Mouse (Mus musculus) forebrain, postnatal 0 days (tissue): ENCODE measurements around the gene Sdhd. TPM values are rescaled to one million over a fixed set of nuclear protein-coding genes. Genes with fewer than 3 reads are reported as not detected.
"Not testable (repeated sequence)": the region's sequence is repeated elsewhere in the genome, so short reads cannot be mapped to it uniquely, and the experiment has no call there.

Experiments
- ATAC-seq: fragments of 200-750 bp; cut with Nextera tagmentation; 2 replicates; pipeline ENCODE4 v1.8.0; 2017; ENCODE audit warnings: mild to moderate bottlenecking, moderate library complexity
- DNase-seq: peaks from one replicate; pipeline ENCODE4 v3.0.0-alpha.2; 2015
- H3K27ac ChIP-seq: fragments of 300-500 bp; sonication (generic); 2 replicates; pipeline ENCODE4 v1.5.1; 2014; ENCODE audit warnings: low read depth, mild to moderate bottlenecking, antibody characterized with exemption, low read length, moderate library complexity, mixed read lengths
- H3K27me3 ChIP-seq: fragments of 300-500 bp; sonication (generic); 2 replicates; pipeline ENCODE4 v1.6.1; 2014; ENCODE audit warnings: mild to moderate bottlenecking, low read length, mixed read lengths; ENCODE audit not compliant: insufficient read depth
- H3K36me3 ChIP-seq: fragments of 300-500 bp; sonication (generic); 2 replicates; pipeline ENCODE4 v1.6.1; 2014; ENCODE audit warnings: mild to moderate bottlenecking, moderate library complexity; ENCODE audit not compliant: insufficient read depth
- H3K4me1 ChIP-seq: fragments of 300-500 bp; sonication (generic); 2 replicates; pipeline ENCODE4 v1.6.1; 2014; ENCODE audit warnings: antibody characterized with exemption; ENCODE audit not compliant: insufficient read depth
- H3K4me2 ChIP-seq: fragments of 300-500 bp; sonication (generic); 2 replicates; pipeline ENCODE4 v1.6.1; 2014; ENCODE audit warnings: low read depth, mild to moderate bottlenecking, moderate library complexity
- H3K4me3 ChIP-seq: fragments of 300-500 bp; sonication (generic); 2 replicates; pipeline ENCODE4 v1.5.1; 2014; ENCODE audit warnings: low read depth, low read length, mixed read lengths
- H3K9ac ChIP-seq: fragments of 300-500 bp; sonication (generic); 2 replicates; pipeline ENCODE4 v1.6.1; 2014; ENCODE audit warnings: mild to moderate bottlenecking
- H3K9me3 ChIP-seq: fragments of 300-500 bp; sonication (generic); 2 replicates; pipeline ENCODE4 v1.6.1; 2016; ENCODE audit warnings: low read length
- CTCF ChIP-seq: sonication (generic); IDR thresholded peaks from 2 replicates; pipeline ENCODE4 v1.5.1; 2016; ENCODE audit warnings: antibody characterized with exemption, control low read depth, low read depth
- WGBS: fragments of 180-500 bp; shearing (Covaris S2); extraction: QIAGEN DNeasy Blood & Tissue Kit; methylation state at CpG from one replicate; pipeline ENCODE4 v1.1.7; 2014; 5-methylcytosine and 5-hydroxymethylcytosine counted together
- polyA plus RNA-seq: library from polyadenylated mRNA; unstranded; fragments of >200 nt; fragmentation: Nextera tagmentation; extraction: Ambion mirVana; gene quantifications from 2 replicates; pipeline ENCODE4 v1.2.1, GENCODE M21; 2015
- total RNA-seq: library from RNA; depleted of rRNA; stranded (reverse); fragments of >200 nt; gene quantifications from 2 replicates; pipeline ENCODE4 v1.2.3, GENCODE M21; 2014; rRNA removed

The Sdhd gene
- total RNA-seq (151 and 168 TPM in 2 replicates), polyA plus RNA-seq (279 and 305 TPM in 2 replicates)

- Histone ChIP-seq H3K9ac (peak within 1 kb of the TSS; percentile 88), H3K27ac (peak within 1 kb of the TSS; percentile 90), H3K36me3 (peaks cover 27% of the 10 kb centered on the region), H3K4me1 (peaks cover 13% of the 10 kb centered on the region), H3K4me2 (peak within 1 kb of the TSS; percentile 88), H3K4me3 (peak within 1 kb of the TSS; percentile 96), H3K27me3 (no peaks in the 10 kb centered on the region), H3K9me3 (no peaks in the 10 kb centered on the region)
- DNase-seq (peak; percentile 96), ATAC-seq (peak; percentile 99)
- TF ChIP-seq CTCF = no peak; the same call in 1 of the 2 replicates
- 2% methylated on average over 48 of the region's 48 CpGs for WGBS
Observed at GRCm38 (mm10) chr9:50603189-50603997, at the start of gene Sdhd, which contains the start of gene Timm8b. Sdhd (minus strand) TSS chr9:50603812. Timm8b (plus strand) TSS chr9:50603910.

DNA sequence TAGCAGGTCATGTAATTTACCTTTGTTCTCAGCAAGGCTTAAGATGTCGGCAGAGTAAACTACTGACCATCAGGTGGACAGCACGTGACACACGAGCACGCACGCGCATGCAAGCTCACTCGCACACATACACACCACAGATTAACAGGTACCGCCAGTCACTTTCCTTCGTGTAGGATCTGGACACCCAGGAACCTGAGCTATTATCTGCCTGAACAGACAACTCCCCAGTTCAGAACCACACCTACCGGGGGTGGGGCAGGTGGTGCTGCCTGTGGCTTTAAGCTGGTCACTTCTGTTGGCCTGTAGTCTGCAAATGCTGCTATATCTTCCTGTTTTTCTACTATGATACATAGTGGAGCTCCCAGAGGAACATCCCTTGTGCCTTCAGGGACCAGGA lies 46.9 kb upstream of the Sdhd start:
- H3K27me3 ChIP-seq = no peaks in the 10 kb centered on the region
- no peak overlapping the region for H3K27ac ChIP-seq
- TF ChIP-seq CTCF = no peak
- no peak overlapping the region for H3K4me2 ChIP-seq
- H3K4me3 ChIP-seq = no peak overlapping the region
- ATAC-seq (no peak), DNase-seq (no peak)
- no peaks in the 10 kb centered on the region for H3K4me1 ChIP-seq
- 97% methylated on average over 10 of the region's 10 CpGs for WGBS
- H3K9me3 ChIP-seq = no peaks in the 10 kb centered on the region
- no peak overlapping the region for H3K9ac ChIP-seq
- H3K36me3 ChIP-seq = peaks cover 70% of the 10 kb centered on the region

- no peak overlapping the region for H3K27ac ChIP-seq
- no peak overlapping the region for H3K4me2 ChIP-seq
- H3K4me3 ChIP-seq = no peak overlapping the region
- no peak for ATAC-seq
- H3K4me1 ChIP-seq = no peaks in the 10 kb centered on the region
- TF ChIP-seq CTCF = no peak
- no peak overlapping the region for H3K9ac ChIP-seq
- WGBS = 77% methylated on average over 10 of the region's 10 CpGs
- no peaks in the 10 kb centered on the region for H3K27me3 ChIP-seq
- no peaks in the 10 kb centered on the region for H3K9me3 ChIP-seq
- no peak for DNase-seq
- peaks cover 82% of the 10 kb centered on the region for H3K36me3 ChIP-seq
Observed at GRCm38 (mm10) chr9:50646826-50647370, 43.3 kb upstream of the Sdhd start.

DNA sequence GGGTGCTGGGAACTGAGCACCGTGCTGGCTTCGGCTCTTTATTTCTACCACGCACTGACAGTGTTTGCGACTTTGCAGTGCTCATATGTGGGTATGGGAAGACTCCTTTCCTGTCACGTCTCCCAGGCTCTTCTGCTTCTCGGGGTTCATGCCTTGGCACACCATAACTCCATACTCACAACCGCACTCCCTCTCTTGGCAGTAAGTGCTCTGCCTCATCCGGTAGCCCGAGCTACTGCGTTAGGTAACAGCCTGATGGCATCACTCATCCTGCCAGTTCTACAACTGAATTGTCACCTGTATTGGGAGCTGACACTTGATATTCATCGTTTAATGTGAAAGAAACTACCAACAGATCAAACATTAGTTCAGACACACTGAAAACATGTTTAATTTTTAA lies 30.7 kb upstream of the Sdhd start:
- no peaks in the 10 kb centered on the region for H3K27me3 ChIP-seq
- DNase-seq (no peak), ATAC-seq (no peak)
- TF ChIP-seq CTCF = no peak
- H3K9me3 ChIP-seq = no peaks in the 10 kb centered on the region
- H3K4me1 ChIP-seq = no peaks in the 10 kb centered on the region
- peaks cover 37% of the 10 kb centered on the region for H3K36me3 ChIP-seq
- H3K4me2 ChIP-seq = no peak overlapping the region
- H3K9ac ChIP-seq = no peak overlapping the region
- 93% methylated on average over 11 of the region's 11 CpGs for WGBS
- no peak overlapping the region for H3K27ac ChIP-seq
- no peak overlapping the region for H3K4me3 ChIP-seq

DNA sequence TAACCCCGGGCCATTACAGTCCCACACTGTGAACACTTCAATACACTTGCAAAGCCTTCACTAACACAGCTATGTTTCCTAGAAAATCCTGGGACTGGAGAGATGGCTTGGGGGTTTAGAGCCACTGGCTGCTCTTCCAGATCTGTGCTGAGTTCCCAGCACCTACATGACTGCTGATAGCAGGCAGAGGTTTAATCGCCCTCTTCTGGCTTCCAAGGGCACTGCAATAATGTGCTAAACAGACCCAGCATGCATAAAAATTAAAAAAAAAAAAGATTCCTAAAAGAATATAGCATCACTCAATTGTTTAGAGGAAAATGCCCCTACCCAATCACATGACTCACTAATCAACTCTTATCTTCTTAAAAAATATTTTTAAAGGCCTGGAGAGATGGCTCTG lies 29.4 kb upstream of the Sdhd start:
- 0 out of 2 replicates have a peak, but pooled peaks have one; percentile 8 for TF ChIP-seq CTCF
- H3K9ac ChIP-seq = no peak overlapping the region
- H3K4me2 ChIP-seq = no peak overlapping the region
- WGBS = 70% methylated on average over 2 of the region's 2 CpGs
- peaks cover 27% of the 10 kb centered on the region for H3K36me3 ChIP-seq
- H3K27ac ChIP-seq = no peak overlapping the region
- DNase-seq (peak; percentile 3), ATAC-seq (no peak)
- no peaks in the 10 kb centered on the region for H3K9me3 ChIP-seq
- H3K27me3 ChIP-seq = no peaks in the 10 kb centered on the region
- H3K4me3 ChIP-seq = no peak overlapping the region
- no peaks in the 10 kb centered on the region for H3K4me1 ChIP-seq

DNA sequence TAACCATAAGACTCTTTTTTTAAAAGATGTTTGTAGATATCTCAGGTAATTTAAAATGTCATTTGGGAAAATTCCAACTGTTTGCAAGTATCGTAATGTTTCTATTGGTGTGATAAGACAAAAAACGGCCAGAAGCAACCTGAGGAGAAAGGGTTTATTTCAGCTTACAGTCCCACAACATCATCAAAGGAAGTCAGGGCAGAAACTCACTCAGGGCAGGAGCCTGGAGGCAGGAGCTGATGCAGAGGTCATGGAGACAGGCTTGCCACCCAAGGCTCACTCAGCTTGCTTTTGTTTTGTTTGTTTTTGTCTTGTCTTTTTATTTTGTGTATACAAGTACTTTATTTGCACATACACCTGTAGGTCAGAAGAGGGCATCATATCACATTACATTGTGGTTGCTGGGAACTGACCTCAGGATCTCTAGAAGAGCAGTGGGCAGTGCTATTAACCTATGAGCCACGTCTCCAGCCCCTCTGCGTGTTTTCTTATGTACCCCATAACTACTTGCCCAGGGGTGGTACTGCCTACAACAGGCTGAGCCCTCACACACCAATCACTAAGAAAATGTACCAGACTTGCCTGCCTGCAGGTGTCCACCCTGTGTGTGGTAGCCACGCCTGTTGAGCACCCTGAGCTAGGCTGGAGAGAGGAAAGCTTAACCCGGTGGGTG lies 28.5 kb upstream of the Sdhd start:
- H3K36me3 ChIP-seq = peaks cover 25% of the 10 kb centered on the region
- no peak overlapping the region for H3K4me3 ChIP-seq
- no peaks in the 10 kb centered on the region for H3K9me3 ChIP-seq
- no peak for TF ChIP-seq CTCF
- DNase-seq = no peak
- no peak overlapping the region for H3K9ac ChIP-seq
- ATAC-seq = no peak
- H3K4me1 ChIP-seq = no peaks in the 10 kb centered on the region
- no peak overlapping the region for H3K4me2 ChIP-seq
- 88% methylated on average over 6 of the region's 6 CpGs for WGBS
- no peak overlapping the region for H3K27ac ChIP-seq
- no peaks in the 10 kb centered on the region for H3K27me3 ChIP-seq

DNA sequence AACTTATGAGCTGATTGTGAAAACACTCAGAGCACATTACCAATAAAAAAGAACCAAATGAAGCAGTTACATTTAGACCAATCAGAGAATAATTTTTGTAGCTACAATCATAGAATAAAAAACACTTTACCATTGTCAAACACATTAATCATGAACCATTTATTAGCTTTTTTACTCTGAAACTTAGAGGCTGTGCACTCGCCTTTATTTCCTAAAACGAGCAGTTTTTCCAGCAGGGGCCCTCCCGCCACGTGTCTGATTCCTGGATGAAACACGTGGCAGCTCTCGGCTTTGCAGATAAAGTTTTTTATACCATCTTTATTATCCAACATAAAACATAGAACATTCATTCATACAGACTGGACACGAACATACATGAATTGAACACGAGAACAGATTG lies 27.3 kb upstream of the Sdhd start:
- peaks cover 16% of the 10 kb centered on the region for H3K36me3 ChIP-seq
- not testable (repeated sequence) for H3K4me3 ChIP-seq, H3K27me3 ChIP-seq, H3K4me1 ChIP-seq, H3K4me2 ChIP-seq, H3K9me3 ChIP-seq, DNase-seq, H3K27ac ChIP-seq, H3K9ac ChIP-seq, ATAC-seq
- 87% methylated on average over 6 of the region's 8 CpGs for WGBS
